Mouse (Mus musculus): Measurements from ENCODE around the gene Vmn2r78.
"Not testable (repeated sequence)": the region's sequence is repeated elsewhere in the genome, so short reads cannot be mapped to it uniquely, and the experiment has no call there.

DNA sequence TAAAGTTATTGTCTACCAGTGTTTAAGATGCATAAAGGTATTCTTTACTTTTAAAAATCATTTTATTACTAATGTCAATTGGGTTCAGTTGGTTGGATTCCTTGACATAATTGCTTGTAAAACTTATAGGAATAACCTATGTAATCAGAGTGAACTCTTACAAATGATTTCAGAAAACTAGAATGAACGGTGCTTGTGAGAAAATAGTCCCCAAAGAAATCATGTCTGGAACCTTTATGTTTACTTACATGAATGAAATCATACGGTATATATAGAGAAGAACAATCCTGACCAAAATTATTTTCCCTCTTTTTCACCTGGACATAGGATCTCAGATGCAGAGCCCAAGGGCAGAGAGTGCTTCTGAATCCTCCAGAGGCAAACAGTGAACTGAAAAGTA is at the start of gene Vmn2r78:
- not testable (repeated sequence) for TF ChIP-seq POLR2A (IDR thresholded peaks at IDR 0.05; ENCODE audit: borderline replicate concordance, extremely low read depth, insufficient read depth, insufficient read length, poor library complexity, severe bottlenecking); CTCF (IDR thresholded peaks at IDR 0.05; ENCODE audit: borderline replicate concordance, extremely low read depth, insufficient read depth, insufficient read length)

Data from brain, embryonic 14.5 days (tissue).